Mouse (Mus musculus) midbrain, embryonic 10.5 days (tissue): ENCODE measurements around the gene AC134908.4. TPM values are rescaled to one million over a fixed set of nuclear protein-coding genes. Genes with fewer than 3 reads are reported as not detected.
"Not testable (repeated sequence)": the region's sequence is repeated elsewhere in the genome, so short reads cannot be mapped to it uniquely, and the experiment has no call there.

Experiments used
- DNase-seq: peaks from one replicate; pipeline ENCODE4 v3.0.0-alpha.2; 2017; ENCODE audit warnings: low spot score
- H3K27ac ChIP-seq: fragments of 300-500 bp; sonication (generic); replicated peaks from 2 replicates; pipeline ENCODE4 v1.5.1; 2016; ENCODE audit warnings: mild to moderate bottlenecking
- H3K27me3 ChIP-seq: fragments of 300-500 bp; sonication (generic); 2 replicates; pipeline ENCODE4 v1.6.1; 2016; ENCODE audit warnings: low read depth, mild to moderate bottlenecking; ENCODE audit not compliant: poor library complexity, severe bottlenecking
- H3K36me3 ChIP-seq: fragments of 300-500 bp; sonication (generic); 2 replicates; pipeline ENCODE4 v1.6.1; 2016; ENCODE audit warnings: mild to moderate bottlenecking, moderate library complexity
- H3K4me1 ChIP-seq: fragments of 300-500 bp; sonication (generic); 2 replicates; pipeline ENCODE4 v1.6.1; 2016
- H3K4me3 ChIP-seq: fragments of 300-500 bp; sonication (generic); 2 replicates; pipeline ENCODE4 v1.5.1; 2016; ENCODE audit warnings: mild to moderate bottlenecking, moderate library complexity
- H3K9me3 ChIP-seq: fragments of 300-500 bp; sonication (generic); replicated peaks from 2 replicates; pipeline ENCODE4 v1.6.1; 2016; ENCODE audit warnings: mild to moderate bottlenecking
- WGBS: fragments of 180-500 bp; shearing (Covaris S2); methylation state at CpG from one replicate; pipeline ENCODE4 v1.1.7; 2016; 5-methylcytosine and 5-hydroxymethylcytosine counted together
- microRNA-seq: library from miRNA; unstranded; fragments of <30 nt; microRNA quantifications from one replicate; pipeline ENCODE4, GENCODE M21; 2017
- polyA plus RNA-seq: library from polyadenylated mRNA; unstranded; fragments of >200 nt; fragmentation: Nextera tagmentation; extraction: Ambion mirVana; gene quantifications from 2 replicates; pipeline ENCODE4 v1.2.1, GENCODE M21; 2016

Gene AC134908.4
- polyA plus RNA-seq, 1 experiment from 2014 or later: 2.9 TPM

- no peak overlapping the region for H3K4me3 ChIP-seq
- no peaks in the 10 kb centered on the region for H3K36me3 ChIP-seq
- peaks cover 5% of the 10 kb centered on the region; the same call in 1 of the 2 replicates for H3K27me3 ChIP-seq
- H3K4me1 ChIP-seq: peaks cover 5% of the 10 kb centered on the region; the same call in 1 of the 2 replicates
- DNase-seq: no peak
- 89% methylated on average over 6 of the region's 6 CpGs for WGBS
- no peak overlapping the region for H3K27ac ChIP-seq
- H3K9me3 ChIP-seq: no peaks in the 10 kb centered on the region
Measured at GRCm38 (mm10) chr17:25749314-25749713, 46.1 kb downstream of the AC134908.4 start.

- WGBS: 91% methylated on average over 4 of the region's 4 CpGs
- H3K4me3 ChIP-seq: no peak overlapping the region
Measured at GRCm38 (mm10) chr17:25748238-25748637, 47.2 kb downstream of the AC134908.4 start.

GRCm38 (mm10) chr17:25744311-25744710, 51.1 kb downstream of the AC134908.4 start:
- Histone ChIP-seq H3K36me3 (no peaks in the 10 kb centered on the region), H3K27me3 (no peaks in the 10 kb centered on the region), H3K4me3 (no peak overlapping the region), H3K9me3 (no peaks in the 10 kb centered on the region), H3K27ac (no peak overlapping the region), H3K4me1 (peaks cover 5% of the 10 kb centered on the region; the same call in 1 of the 2 replicates)
- DNase-seq: no peak
- WGBS: 79% methylated on average over 10 of the region's 10 CpGs

More at GRCm38 (mm10) chr17:25748238-25748637, 47.2 kb downstream of the AC134908.4 start:
- Histone ChIP-seq H3K36me3 (no peaks in the 10 kb centered on the region), H3K27me3 (no peaks in the 10 kb centered on the region; the same call in 1 of the 2 replicates), H3K27ac (no peak overlapping the region), H3K4me1 (peaks cover 5% of the 10 kb centered on the region; the same call in 1 of the 2 replicates), H3K9me3 (no peaks in the 10 kb centered on the region)
- DNase-seq: no peak

- H3K4me3 ChIP-seq: no peak overlapping the region
- peaks cover 5% of the 10 kb centered on the region; the same call in 1 of the 2 replicates for H3K4me1 ChIP-seq
- 95% methylated on average over 9 of the region's 9 CpGs for WGBS
- no peak overlapping the region for H3K27ac ChIP-seq
- no peak for DNase-seq
- H3K27me3 ChIP-seq: no peaks in the 10 kb centered on the region
- H3K9me3 ChIP-seq: no peaks in the 10 kb centered on the region
- no peaks in the 10 kb centered on the region for H3K36me3 ChIP-seq
Measured at GRCm38 (mm10) chr17:25743831-25744230, 51.6 kb downstream of the AC134908.4 start.

- H3K27ac ChIP-seq, H3K36me3 ChIP-seq, H3K4me3 ChIP-seq, H3K27me3 ChIP-seq, H3K9me3 ChIP-seq, H3K4me1 ChIP-seq, DNase-seq: not testable (repeated sequence)
- 74% methylated on average over 12 of the region's 12 CpGs for WGBS
Measured at GRCm38 (mm10) chr17:25741471-25741870, 54.0 kb downstream of the AC134908.4 start.

Small RNAs within 50 kb of the gene (microRNA-seq; reads per million reads assigned to microRNA genes)
- gene Gm25083 (not detected), gene Mir3082 (not detected), gene Mir6966 (not detected)

Other genes with a start within 250 kb of the AC134908.4 start
- 2.4 and 3.3 TPM in 2 replicates for gene Sox8, start 225.0 kb downstream of the AC134908.4 start, polyA plus RNA-seq
- 22.3 and 22.6 TPM in 2 replicates for gene Lmf1, start 216.6 kb downstream of the AC134908.4 start, polyA plus RNA-seq
- 0.51 and 0.77 TPM in 2 replicates for gene Gng13, start 78.5 kb downstream of the AC134908.4 start, polyA plus RNA-seq
- gene Chtf18, start 68.2 kb downstream of the AC134908.4 start, polyA plus RNA-seq: 55.9 and 58.9 TPM in 2 replicates
- gene Rpusd1, start 68.0 kb downstream of the AC134908.4 start, polyA plus RNA-seq: 22.5 and 24.7 TPM in 2 replicates
- gene Mslnl, start 59.6 kb downstream of the AC134908.4 start, polyA plus RNA-seq: not detected in 2 replicates
- 0.16 TPM in 1 of 2 replicates, not detected in the other for gene Msln, start 41.3 kb downstream of the AC134908.4 start, polyA plus RNA-seq
- 28.1 and 29.5 TPM in 2 replicates for gene Narfl, start 21.9 kb downstream of the AC134908.4 start, polyA plus RNA-seq
- gene Haghl, start 10.0 kb downstream of the AC134908.4 start, polyA plus RNA-seq: 75.8 and 103 TPM in 2 replicates
- 0.79 and 1.2 TPM in 2 replicates for gene Ccdc78, start 9.1 kb downstream of the AC134908.4 start, polyA plus RNA-seq
- gene Fam173a, start 2.8 kb downstream of the AC134908.4 start, polyA plus RNA-seq: 71.8 and 88.0 TPM in 2 replicates
- 174 and 205 TPM in 2 replicates for gene Metrn, start 1.5 kb upstream of the AC134908.4 start, polyA plus RNA-seq
- 9.3 and 12.4 TPM in 2 replicates for gene Fbxl16, start 13.4 kb upstream of the AC134908.4 start, polyA plus RNA-seq
- 31.7 and 32.2 TPM in 2 replicates for gene Wdr24, start 28.0 kb upstream of the AC134908.4 start, polyA plus RNA-seq
- 58.7 and 68.4 TPM in 2 replicates for gene Jmjd8, start 33.2 kb upstream of the AC134908.4 start, polyA plus RNA-seq
- gene Stub1, start 37.7 kb upstream of the AC134908.4 start, polyA plus RNA-seq: 381 and 403 TPM in 2 replicates
- gene Rhbdl1, start 41.6 kb upstream of the AC134908.4 start, polyA plus RNA-seq: 1.7 and 2.7 TPM in 2 replicates
- 1.7 and 2.2 TPM in 2 replicates for gene Gm20683, start 46.1 kb upstream of the AC134908.4 start, polyA plus RNA-seq
- 23.9 and 25.2 TPM in 2 replicates for gene Rhot2, start 49.2 kb upstream of the AC134908.4 start, polyA plus RNA-seq
- gene Wdr90, start 65.8 kb upstream of the AC134908.4 start, polyA plus RNA-seq: 53.4 and 53.9 TPM in 2 replicates
- 9.9 and 17.1 TPM in 2 replicates for gene Mcrip2, start 73.1 kb upstream of the AC134908.4 start, polyA plus RNA-seq
- gene Mettl26, start 79.4 kb upstream of the AC134908.4 start, polyA plus RNA-seq: 74.3 and 80.4 TPM in 2 replicates
- 6.1 and 19.7 TPM in 2 replicates for gene Wfikkn1, start 85.2 kb upstream of the AC134908.4 start, polyA plus RNA-seq
- gene Rab40c, start 124.1 kb upstream of the AC134908.4 start, polyA plus RNA-seq: 29.8 and 33.6 TPM in 2 replicates
- 64.8 and 67.8 TPM in 2 replicates for gene Pigq, start 149.3 kb upstream of the AC134908.4 start, polyA plus RNA-seq
- gene Nhlrc4, start 149.3 kb upstream of the AC134908.4 start, polyA plus RNA-seq: 0.34 TPM in 1 of 2 replicates, not detected in the other
- gene A930017K11Rik, start 156.9 kb upstream of the AC134908.4 start, polyA plus RNA-seq: 0.06 and 0.19 TPM in 2 replicates
- gene Capn15, start 190.1 kb upstream of the AC134908.4 start, polyA plus RNA-seq: 27.6 and 29.5 TPM in 2 replicates